Mouse (Mus musculus): ENCODE data around the gene Rbbp5.
A peak's percentile ranks its signal among the peaks of the same experiment; 100 is the strongest.
"Not testable (repeated sequence)": the region's sequence is repeated elsewhere in the genome, so short reads cannot be mapped to it uniquely, and the experiment has no call there.

Rbbp5 gene

DNA sequence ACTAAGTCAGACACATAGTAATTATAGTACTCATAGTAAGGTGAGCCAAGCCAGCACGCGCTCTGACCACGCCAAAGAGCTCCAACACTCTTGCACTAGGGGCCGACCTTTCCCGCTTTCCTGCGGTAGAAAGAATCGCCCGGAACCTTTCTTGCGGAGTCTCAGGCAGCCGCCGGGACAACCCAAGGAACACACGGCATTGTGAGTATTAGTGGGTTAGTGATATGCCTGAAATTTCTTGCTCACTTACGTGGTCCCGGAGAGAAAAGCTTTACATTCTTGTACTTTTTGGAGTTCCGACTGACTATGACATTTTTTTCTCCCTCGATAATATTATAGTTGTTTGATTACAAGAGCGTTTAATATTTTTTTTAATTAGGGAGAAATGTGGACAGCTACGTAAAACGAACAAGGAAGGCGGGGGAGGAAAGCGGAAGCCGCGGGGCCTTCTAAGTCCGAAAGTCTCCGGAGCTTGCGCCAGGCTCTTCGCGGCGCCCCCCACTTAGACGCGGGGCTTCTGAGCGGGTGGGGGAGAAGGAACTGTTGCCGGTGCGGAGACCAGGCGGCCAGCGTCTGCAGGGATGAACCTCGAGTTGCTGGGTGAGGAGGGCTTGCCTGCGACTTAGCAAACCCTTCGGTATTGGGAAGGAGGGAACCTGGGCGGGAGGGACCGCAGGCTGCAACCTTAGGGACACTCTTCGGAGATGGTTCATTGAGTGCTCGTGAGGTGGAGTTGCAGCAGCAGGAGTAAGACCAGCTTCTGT, at the start of gene Rbbp5:
Gene Rbbp5, plus strand, starts transcription at position 438 of the 764 bp plus-strand sequence.
- peak; percentile 88 for DNase-seq (ENCODE audit: low spot score)

GRCm38 (mm10) chr1:132430818-132431217, 46.3 kb upstream of the Rbbp5 start:
- DNase-seq (ENCODE audit: low spot score), result peak; percentile 52

DNA sequence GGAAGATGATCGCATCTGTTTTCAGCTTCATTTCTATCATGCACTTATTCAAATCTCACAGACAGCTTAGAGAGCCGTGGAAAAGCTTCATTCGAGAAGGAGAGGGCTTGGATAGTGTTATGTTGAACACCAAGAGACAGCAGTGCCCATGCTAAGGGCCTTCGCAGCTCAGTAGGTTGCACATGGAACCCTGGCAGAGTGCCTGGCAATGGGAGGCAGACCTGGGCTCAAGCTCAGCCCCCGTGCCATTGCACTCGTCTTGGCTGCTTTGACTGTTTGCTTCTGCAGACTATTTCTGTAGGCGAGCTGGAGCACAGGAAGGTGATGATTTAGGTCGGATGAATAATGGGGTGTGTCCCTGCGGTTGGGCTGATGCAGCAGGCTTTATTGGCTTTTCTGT, 45.4 kb upstream of the Rbbp5 start:
- DNase-seq (ENCODE audit: low spot score), result peak; percentile 43

- DNase-seq (ENCODE audit: low spot score), result no peak
Observed at GRCm38 (mm10) chr1:132433349-132433748, 43.8 kb upstream of the Rbbp5 start.

GRCm38 (mm10) chr1:132434032-132434431, 43.1 kb upstream of the Rbbp5 start:
- DNase-seq (ENCODE audit: low spot score), result no peak

GRCm38 (mm10) chr1:132436320-132436958, 40.7 kb upstream of the Rbbp5 start:
- no peak for DNase-seq (ENCODE audit: low spot score)

DNA sequence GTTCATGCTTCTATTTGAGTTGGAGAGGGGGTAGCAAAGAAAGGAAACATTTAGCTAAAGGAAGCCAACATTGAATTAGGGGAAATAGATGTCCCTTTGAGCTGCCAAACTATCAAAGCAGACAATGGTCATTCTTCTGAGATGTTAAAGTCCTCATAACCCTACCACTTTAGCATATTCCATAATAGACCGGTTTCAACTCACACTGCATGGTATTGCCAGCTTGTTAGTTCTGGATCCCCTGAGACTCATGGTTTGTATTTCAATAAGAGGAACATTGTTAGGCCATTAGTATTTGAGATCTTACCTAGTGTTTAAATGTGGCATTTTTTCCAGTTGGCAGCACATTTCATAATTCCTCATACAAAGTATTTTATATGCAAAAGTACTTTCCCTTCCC, 40.2 kb upstream of the Rbbp5 start:
- no peak for DNase-seq (ENCODE audit: low spot score)

DNA sequence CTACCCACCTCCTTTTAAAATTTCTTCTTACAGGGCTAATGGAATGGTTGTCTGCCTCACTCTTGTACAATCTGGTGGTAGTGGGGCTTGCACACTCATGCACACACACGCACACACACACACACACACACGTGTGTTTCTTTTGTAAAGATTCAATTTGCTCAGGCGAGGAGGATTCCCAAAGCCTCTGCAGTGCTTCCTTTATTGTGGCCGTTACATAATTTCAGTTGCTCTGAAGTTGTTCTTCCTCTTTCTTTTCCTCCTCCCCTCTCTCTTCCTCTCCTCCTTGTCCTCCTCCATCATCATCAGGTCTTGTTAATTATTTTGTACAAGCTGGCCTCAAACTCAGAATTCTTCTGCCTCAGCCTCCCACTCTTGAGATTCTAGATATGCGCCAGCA, 39.8 kb upstream of the Rbbp5 start:
- DNase-seq (ENCODE audit: low spot score), result no peak

DNA sequence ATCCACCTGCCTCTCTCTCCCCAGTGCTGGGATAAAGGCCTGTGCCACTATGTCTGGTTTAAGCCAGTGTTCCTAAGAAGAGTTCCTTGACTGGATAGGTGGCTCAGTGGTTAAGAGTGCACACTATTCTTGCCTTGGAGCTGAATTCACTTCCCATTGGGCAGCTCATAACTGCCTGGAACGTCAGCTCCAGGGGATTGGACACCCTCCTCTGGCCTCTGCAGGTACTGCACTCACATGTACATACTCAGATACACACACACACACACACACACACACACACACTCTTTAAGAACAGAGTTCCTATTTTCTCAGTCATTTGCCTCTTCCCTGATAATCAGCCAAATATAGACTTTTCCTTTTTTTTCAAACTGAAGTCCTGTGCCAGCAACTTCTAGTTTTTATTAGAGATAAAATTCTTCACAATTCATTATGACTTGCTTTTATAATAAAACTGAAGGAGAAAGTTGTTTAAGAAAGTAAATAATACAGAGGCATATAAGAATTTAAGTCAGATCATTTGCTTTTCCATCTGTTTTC, 36.2 kb upstream of the Rbbp5 start:
- DNase-seq (ENCODE audit: low spot score), result no peak

DNA sequence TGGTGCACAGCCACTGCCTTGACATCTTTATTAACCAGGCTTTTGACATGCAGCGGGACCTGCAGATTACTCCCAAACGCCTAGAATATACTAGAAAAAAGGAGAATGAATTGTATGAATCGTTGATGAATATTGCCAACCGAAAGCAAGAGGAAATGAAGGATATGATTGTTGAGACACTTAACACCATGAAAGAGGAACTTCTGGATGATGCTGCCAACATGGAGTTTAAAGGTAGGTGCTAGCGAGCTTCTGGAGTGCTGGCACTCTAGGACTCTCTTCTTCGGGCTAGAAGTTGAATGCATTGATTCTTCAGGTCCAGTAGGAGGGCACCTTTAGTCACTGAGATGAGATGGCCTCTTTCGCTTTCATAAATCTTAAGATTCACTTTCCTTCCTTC, 27.4 kb upstream of the Rbbp5 start:
- no peak for DNase-seq (ENCODE audit: low spot score)

DNA sequence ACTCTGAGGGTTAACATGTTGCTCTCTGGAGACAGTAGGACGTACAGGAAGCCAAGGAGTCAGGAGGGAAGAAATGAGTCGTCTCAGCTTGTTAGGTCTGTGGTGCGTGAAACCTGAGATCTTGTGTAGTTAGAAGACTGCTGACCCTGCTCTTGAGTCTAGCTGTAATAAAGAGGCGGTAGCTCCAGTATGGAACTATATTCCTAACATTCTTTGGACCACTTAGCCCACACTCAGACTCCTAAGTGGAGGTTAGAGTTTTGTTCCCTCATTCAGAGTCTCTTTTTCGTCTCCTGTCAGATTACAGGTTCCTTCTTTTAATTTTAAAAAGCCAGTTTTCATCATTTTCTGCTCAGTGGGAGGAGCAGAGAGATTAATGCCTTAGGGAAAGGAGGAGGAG, 12.5 kb upstream of the Rbbp5 start:
- DNase-seq (ENCODE audit: low spot score), result no peak

DNA sequence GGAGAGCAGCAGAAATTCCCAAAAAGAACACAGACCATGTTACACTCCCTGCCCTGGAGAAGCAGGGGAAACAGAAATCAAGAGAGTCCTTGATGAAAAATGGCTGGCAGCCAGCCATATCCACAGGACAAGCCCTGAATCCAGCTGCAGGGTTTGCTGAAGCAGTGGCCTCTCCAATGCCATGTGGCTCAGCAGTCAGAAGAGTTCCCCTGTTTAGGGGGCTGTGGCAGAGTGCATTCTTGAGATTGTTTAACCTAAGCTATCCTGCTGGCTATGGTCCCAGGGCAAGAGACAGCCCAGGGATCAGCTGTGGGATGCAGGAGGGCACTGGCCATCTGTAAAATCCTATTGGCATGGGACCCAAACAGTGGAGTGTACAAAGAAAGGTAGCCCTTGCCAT, 8.2 kb upstream of the Rbbp5 start:
- no peak for DNase-seq (ENCODE audit: low spot score)

DNA sequence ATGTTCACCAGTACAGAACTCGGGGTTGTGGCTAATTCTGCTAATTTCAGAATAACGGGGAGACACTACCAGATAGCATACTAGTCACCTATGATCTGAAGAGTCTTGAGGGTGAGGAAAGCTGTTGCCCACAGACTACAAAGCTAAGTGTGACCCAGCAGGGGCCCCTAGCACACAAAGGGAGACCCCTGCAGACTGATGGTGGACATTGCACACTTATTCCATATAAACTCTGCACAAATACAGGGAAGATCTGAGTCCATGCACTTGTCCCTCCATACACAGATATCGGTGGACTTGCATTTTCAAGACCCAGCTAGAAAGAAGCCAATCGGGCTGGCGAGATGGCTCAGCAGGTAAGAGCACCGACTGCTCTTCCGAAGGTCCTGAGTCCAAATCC, 7.6 kb upstream of the Rbbp5 start:
- no peak for DNase-seq (ENCODE audit: low spot score)

GRCm38 (mm10) chr1:132470031-132470430, 7.1 kb upstream of the Rbbp5 start:
- not testable (repeated sequence) for DNase-seq (ENCODE audit: low spot score)

DNA sequence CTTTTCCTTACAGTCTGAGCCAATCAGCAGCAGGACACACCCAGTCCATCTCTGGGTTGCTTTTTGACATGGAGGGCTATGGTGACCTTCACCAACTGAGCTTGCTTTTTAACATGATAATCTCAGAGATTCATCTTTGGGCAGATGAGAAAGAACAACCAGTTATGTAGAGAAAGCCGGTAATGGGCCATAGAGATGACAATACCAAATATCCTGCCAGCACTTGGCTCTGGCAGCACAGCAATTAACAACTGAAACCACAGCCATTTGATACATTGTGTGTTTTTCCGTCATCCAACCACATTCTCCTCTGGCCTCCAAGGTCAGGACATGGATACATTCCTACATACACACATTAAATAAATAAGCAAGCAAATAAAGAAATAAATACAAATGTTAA, 6.1 kb upstream of the Rbbp5 start:
- DNase-seq (ENCODE audit: low spot score), result no peak

DNA sequence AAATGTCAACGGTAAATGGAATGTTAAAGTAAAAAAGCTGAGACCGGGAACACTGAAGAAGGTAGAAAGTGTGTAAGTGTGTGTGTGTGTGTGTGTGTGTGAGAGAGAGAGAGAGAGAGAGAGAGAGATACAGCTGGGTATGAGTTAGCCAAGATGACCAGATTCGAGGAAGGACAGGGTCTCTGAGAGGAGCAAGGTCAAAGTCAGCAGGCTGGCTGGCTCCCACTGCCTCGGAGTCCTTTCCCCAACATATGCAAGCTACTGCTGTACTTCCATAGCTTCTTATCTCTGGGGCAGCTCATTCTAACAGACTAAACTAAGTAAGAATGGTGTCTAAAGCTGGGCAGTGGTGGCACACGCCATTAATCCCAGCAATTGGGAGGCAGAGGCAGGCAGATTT, 5.7 kb upstream of the Rbbp5 start:
- DNase-seq (ENCODE audit: low spot score), result no peak

GRCm38 (mm10) chr1:132472537-132472936, 4.6 kb upstream of the Rbbp5 start:
- DNase-seq (ENCODE audit: low spot score), result no peak

DNA sequence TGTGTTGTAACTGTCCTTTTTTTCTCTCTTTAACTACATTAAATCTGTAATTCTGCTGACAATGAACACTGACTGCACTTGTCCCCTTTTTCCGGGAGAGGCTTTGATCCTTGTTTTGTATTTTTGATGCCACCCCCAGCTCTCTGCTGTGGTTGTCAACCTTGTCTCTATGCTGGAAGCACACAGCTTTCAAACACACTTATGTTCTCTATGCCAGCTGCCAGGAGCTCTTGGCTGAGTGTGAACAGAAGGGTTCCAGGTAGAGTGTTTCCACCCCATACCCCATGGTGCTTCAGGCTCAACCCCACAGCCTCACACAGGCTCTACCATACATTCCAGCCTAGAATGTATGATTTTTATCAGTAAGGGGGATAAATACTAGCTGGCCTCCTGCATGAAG, 2.7 kb upstream of the Rbbp5 start:
- peak; percentile 32 for DNase-seq (ENCODE audit: low spot score)

DNA sequence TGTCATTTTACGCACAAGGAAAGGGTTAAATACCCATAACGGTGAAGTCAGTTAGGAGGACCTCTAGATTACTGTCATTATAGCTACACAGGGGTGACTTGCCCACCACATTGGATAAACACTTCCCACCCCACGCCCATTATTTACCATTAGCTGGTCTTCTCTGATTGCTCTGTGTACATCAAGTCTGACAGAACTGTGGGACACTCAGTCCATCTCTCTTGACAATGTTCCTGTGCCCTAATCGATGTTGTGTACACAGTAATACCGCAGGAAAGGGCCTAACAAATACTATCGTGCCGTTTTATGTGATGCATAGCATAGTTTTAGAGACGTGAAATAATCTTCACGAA, 614 bp upstream of the Rbbp5 start:
- DNase-seq (ENCODE audit: low spot score), result no peak

- no peak for DNase-seq (ENCODE audit: low spot score)
Observed at GRCm38 (mm10) chr1:132479438-132479837, 2.3 kb downstream of the Rbbp5 start.

GRCm38 (mm10) chr1:132481619-132482018, 4.5 kb downstream of the Rbbp5 start:
- DNase-seq (ENCODE audit: low spot score), result no peak

- DNase-seq (ENCODE audit: low spot score), result no peak
Observed at GRCm38 (mm10) chr1:132483234-132483633, 6.1 kb downstream of the Rbbp5 start.

DNA sequence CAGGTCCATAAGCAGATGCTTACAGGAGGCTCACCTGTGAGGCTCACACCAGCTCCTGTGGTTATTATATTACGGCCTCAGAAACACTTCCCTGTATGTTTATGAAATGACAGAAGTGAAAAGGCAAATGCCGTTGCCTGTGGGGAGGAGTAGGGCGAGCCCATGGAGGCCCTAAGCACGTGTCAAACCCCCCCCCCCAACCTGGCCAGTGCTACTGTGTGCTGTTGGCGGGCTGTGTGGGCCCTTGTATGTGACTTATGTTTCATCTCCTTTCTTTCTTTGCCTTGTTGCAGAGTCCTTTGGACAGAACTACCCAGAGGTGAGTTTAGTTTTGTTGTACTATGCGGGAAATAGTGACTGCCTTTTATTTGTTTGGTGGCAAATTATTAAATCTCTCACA, 6.6 kb downstream of the Rbbp5 start:
- no peak for DNase-seq (ENCODE audit: low spot score)

DNA sequence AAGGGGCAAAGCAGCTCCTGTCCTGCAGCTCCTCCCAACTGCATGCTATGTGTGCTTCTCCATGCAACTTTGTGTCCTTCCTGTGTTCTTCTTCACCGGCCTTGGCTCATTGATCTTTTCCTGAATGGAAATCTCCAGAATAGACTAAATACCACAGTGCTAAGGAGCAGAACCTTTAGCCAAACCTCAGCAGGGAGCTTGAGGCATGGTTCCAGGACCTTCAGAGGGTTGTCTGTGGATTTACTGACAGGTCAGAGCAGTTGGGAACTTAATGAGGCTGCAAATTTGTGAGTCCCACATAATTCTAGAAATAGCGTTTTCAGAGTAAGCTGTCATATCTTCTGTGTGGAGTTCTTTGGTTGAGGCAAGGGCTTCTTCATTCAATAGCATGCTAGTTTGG, 23.4 kb downstream of the Rbbp5 start:
- no peak for DNase-seq (ENCODE audit: low spot score)

Measured in layer of hippocampus, adult 11-12 months (tissue).